Mouse (Mus musculus): ENCODE data around the gene Ccl6. TPM values are rescaled to one million over a fixed set of nuclear protein-coding genes. Genes with fewer than 3 reads are reported as not detected.
A peak's percentile ranks its signal among the peaks of the same experiment; 100 is the strongest.
"Not testable (repeated sequence)": the region's sequence is repeated elsewhere in the genome, so short reads cannot be mapped to it uniquely, and the experiment has no call there.

Gene Ccl6
- total RNA-seq, 4 experiments from 2014 or later: 0.43 to 51.7 (median 19.3) TPM

GRCm38 (mm10) chr11:83563754-83564153, 29.1 kb downstream of the Ccl6 start:
- DNase-seq (ENCODE audit: low spot score in 2 of 2): peak in 1 of 2 experiments; percentile 26

DNA sequence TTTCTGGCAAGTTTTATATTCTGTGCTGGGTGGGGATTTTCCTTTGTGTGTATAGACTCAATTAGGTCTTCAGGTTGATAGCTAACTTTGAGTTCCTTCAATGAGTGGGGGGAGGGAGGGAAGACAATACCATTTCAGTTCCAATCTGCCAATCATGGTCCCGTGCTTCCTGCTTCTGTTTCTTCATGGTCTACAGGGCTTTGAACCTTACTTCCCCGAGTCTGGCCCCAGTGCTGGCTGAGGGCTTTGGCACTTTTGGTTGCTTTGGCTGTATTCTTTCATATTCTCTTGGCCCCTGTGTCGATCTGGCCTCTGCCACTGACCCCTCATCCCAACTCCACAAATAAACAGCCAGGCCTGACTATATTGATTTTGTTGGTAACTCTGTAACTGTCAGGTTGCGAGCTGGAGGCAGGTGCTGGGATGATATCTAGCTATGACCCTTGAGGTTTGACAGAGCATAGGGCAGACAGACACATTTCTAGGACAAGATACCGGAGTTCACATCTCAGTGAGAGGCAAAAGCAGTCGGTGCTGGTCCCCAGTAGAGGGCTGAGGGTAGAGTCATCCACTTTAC, 30.5 kb downstream of the Ccl6 start:
- DNase-seq (ENCODE audit: low spot score in 2 of 2): no peak

DNA sequence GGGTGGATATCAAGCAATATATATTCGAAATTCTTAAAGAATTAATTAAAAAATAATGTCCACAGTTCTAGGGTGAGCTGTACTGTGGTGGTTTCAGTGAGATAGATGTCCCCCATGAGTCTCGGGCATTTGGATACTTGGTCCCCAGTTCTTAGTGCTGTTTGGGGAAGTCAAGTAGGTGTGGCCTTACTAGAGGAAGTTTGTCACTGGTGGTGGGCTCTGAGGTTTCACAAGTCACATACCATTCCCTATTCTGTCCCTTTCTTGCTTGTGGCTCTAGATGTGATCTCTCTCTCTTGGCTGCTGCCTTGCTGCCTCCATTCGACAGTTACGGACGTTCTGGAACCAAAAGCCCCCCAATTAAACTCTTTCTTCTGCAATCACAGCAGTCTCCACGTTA, 32.5 kb downstream of the Ccl6 start:
- DNase-seq (ENCODE audit: low spot score in 2 of 2): no peak

DNA sequence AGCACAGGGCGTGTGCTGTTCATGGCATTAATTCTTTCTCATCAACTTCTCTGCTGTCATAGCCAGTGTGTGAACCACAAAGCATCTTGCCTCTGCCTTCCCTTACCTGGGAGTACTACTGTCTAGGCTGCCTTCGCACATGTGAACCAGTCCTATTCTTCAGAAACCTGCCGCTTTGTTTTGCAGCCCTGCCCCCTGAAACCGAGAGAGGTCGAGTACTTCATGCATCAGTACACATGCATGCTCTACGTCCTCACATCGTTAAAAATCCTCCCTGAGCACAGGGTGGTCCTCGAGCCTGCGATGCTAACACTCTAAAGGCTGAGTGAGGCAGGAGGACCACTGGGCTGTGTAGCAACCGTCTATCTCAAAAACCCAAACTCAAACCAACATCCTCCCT, 35.8 kb downstream of the Ccl6 start:
- no peak for DNase-seq (ENCODE audit: low spot score in 2 of 2)

- peak in 1 of 2 experiments; percentile 16 for DNase-seq (ENCODE audit: low spot score in 2 of 2)
Measured at GRCm38 (mm10) chr11:83556085-83556781, 36.7 kb downstream of the Ccl6 start.

DNA sequence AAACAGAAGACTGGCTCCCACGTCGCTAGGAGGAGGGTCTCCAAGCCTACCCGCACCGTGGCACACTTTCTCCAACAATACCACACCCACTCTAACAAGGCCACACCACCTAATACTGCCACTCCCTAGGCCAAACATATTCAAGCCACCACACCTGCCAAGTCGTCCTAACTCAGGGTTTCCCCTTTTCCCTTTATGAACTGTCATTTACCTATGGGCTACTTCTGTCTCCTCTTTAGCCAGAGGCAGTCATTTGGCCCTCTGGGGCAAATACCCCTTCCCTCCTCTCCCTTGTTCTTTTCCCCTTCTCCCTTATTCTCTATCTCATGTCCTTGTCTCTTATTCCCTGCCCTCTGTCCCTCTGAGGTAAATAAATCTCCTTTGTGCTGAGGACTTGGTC, 41.2 kb downstream of the Ccl6 start:
- no peak for DNase-seq (ENCODE audit: low spot score in 2 of 2)

- DNase-seq (ENCODE audit: low spot score in 2 of 2): not testable (repeated sequence)
Measured at GRCm38 (mm10) chr11:83551037-83551436, 41.9 kb downstream of the Ccl6 start.

DNA sequence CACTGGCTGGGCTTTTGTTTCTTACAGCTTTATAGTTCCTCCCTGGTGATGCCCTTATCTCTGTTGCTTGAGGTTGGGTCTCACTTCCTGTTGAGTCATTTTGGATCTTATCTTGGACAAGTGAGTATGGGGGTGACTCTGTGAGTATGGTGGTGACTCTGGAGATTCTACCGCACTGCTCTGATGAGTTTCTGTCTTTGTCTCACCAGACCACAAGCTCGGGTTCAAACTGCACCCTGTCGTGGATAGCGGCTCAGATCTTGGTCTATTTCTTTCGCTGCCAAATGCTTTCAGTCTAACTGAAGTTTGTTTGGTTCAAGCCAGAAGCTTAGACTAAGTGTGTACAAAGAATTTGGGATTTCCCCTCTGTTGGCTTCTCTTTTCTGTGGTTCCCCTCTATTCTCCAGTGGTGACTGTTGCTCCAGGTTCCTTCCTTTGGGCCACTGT, 42.7 kb downstream of the Ccl6 start:
- DNase-seq (ENCODE audit: low spot score in 2 of 2): no peak

- no peak for DNase-seq (ENCODE audit: low spot score in 2 of 2)
Measured at GRCm38 (mm10) chr11:83544214-83544613, 48.7 kb downstream of the Ccl6 start.

- no peak for DNase-seq (ENCODE audit: low spot score in 2 of 2)
Measured at GRCm38 (mm10) chr11:83541415-83541814, 51.5 kb downstream of the Ccl6 start.

DNA sequence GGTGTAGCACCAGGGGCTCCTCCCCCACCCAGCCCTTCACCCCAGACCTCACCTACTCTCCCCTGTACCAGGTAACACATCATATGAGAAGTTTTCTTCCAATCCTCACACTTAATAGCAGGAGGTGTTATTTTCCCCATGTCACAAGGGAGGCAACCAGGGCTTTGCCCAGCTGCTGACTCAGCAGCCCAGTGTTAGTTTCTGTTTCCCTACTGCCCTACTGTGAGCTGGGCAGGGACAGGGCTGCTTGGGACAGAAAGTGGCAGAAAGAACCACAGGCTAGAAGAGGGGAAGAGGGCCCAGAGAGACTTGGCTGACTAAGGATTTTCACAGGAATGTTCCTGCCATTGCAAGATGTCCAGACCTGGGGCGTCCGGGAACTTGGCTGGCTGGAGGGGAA, 52.0 kb downstream of the Ccl6 start:
- no peak for DNase-seq (ENCODE audit: low spot score in 2 of 2)

- DNase-seq (ENCODE audit: low spot score in 2 of 2): no peak
Measured at GRCm38 (mm10) chr11:83538705-83539314, 54.1 kb downstream of the Ccl6 start.

Other genes with a start within 250 kb of the Ccl6 start
- 100 to 1,000 TPM; 202 to 211 (median 208) TPM for gene Rasl10b, start 183.9 kb downstream of the Ccl6 start, total RNA-seq (2022)
- under 1 TPM; 0.43 to 0.56 (median 0.48) TPM for gene Gas2l2, start 163.6 kb downstream of the Ccl6 start, total RNA-seq (2022)
- gene 1700020L24Rik, start 155.4 kb downstream of the Ccl6 start, total RNA-seq (2022): under 1 TPM in 2 of 4 experiments, not detected in 2; 0.40 to 0.51 TPM
- gene Mmp28, start 130.0 kb downstream of the Ccl6 start, total RNA-seq (2022): 1 to 10 TPM; 2.9 to 3.8 (median 3.7) TPM
- gene Taf15, start 120.0 kb downstream of the Ccl6 start, total RNA-seq (2022): 10 to 100 TPM; 67.6 to 80.2 (median 69.6) TPM
- not detected for gene Heatr9, start 70.9 kb downstream of the Ccl6 start, total RNA-seq (2022)
- gene Ccl5, start 62.6 kb downstream of the Ccl6 start, total RNA-seq (2022): under 1 TPM in 2 of 4 experiments, not detected in 2; 0.68 to 0.93 TPM
- 1 to 10 TPM; 5.1 to 10.0 (median 7.7) TPM for gene Ccl9, start 14.5 kb downstream of the Ccl6 start, total RNA-seq (2022)
- not detected for gene Rpl9-ps1, start 52.5 kb upstream of the Ccl6 start, total RNA-seq (2022)
- gene Ccl3, start 56.3 kb upstream of the Ccl6 start, total RNA-seq (2022): 10 to 100 TPM in 2 of 4 experiments, under 1 TPM in 1, not detected in 1; 0.43 to 25.0 (median 17.2) TPM
- 1 to 10 TPM in 2 of 4 experiments, not detected in 2; 3.1 to 7.1 TPM for gene Ccl4, start 69.5 kb upstream of the Ccl6 start, total RNA-seq (2022)
- 1 to 10 TPM in 2 of 4 experiments, not detected in 2; 2.3 to 2.4 TPM for gene Wfdc17, start 110.9 kb upstream of the Ccl6 start, total RNA-seq (2022)
- not detected for gene Wfdc18, start 115.9 kb upstream of the Ccl6 start, total RNA-seq (2022)
- gene Wfdc21, start 153.9 kb upstream of the Ccl6 start, total RNA-seq (2022): not detected
- 10 to 100 TPM; 16.7 to 22.0 (median 19.9) TPM for gene Heatr6, start 160.6 kb upstream of the Ccl6 start, total RNA-seq (2022)